Mouse (Mus musculus): Measurements from ENCODE around the gene Mospd3. TPM values are rescaled to one million over a fixed set of nuclear protein-coding genes. Genes with fewer than 3 reads are reported as not detected.
"Not testable (repeated sequence)": the region's sequence is repeated elsewhere in the genome, so short reads cannot be mapped to it uniquely, and the experiment has no call there.

The Mospd3 gene
- polyA plus RNA-seq, 1 experiment, result 29.1 TPM

- peak overlapping the region; percentile 74 for H3K4me3 ChIP-seq (replicated peaks; ENCODE audit: control insufficient read depth, low read depth, low read length)
- peaks cover 4% of the 10 kb centered on the region for H3K4me1 ChIP-seq (ENCODE audit: control insufficient read depth, insufficient read depth, low read length)
- under 1% methylated on average over 23 of the region's 23 CpGs for WGBS
- H3K27ac ChIP-seq (ENCODE audit: control insufficient read depth, insufficient read depth, low read depth, low read length, poor library complexity), result peak overlapping the region; percentile 98
- TF ChIP-seq POLR2A (IDR thresholded peaks at IDR 0.05; ENCODE audit: borderline replicate concordance, control insufficient read depth, low read depth, low read length) (peak; percentile 9; the same call in 1 of the 2 replicates), CTCF (IDR thresholded peaks at IDR 0.05; ENCODE audit: control insufficient read depth, insufficient read depth, low read length) (no peak; the same call in 1 of the 2 replicates)
Measured at GRCm38 (mm10) chr5:137629306-137629721, 28.5 kb upstream of the Mospd3 start.

GRCm38 (mm10) chr5:137628498-137629305 is 27.8 kb upstream of the Mospd3 start, which contains the start of the genes Fbxo24, Lrch4 and Gm20605:
Gene Fbxo24 (minus strand): TSS chr5:137629002.
Gene Lrch4 (plus strand): TSS chr5:137629121.
Gene Gm20605 (plus strand): TSS chr5:137629175.
- TF ChIP-seq POLR2A (IDR thresholded peaks at IDR 0.05; ENCODE audit: borderline replicate concordance, control insufficient read depth, low read depth, low read length), result peak; percentile 99
- no peak for TF ChIP-seq CTCF (IDR thresholded peaks at IDR 0.05; ENCODE audit: control insufficient read depth, insufficient read depth, low read length)
- under 1% methylated on average over 46 of the region's 46 CpGs for WGBS
- peak within 1 kb of the TSS; percentile 98 for H3K27ac ChIP-seq (ENCODE audit: control insufficient read depth, insufficient read depth, low read depth, low read length, poor library complexity)
- peaks cover 4% of the 10 kb centered on the region for H3K4me1 ChIP-seq (ENCODE audit: control insufficient read depth, insufficient read depth, low read length)
- peak within 1 kb of the TSS; percentile 77 for H3K4me3 ChIP-seq (replicated peaks; ENCODE audit: control insufficient read depth, low read depth, low read length)

- Histone ChIP-seq H3K4me1 (ENCODE audit: control insufficient read depth, insufficient read depth, low read length) (peaks cover 4% of the 10 kb centered on the region), H3K27ac (ENCODE audit: control insufficient read depth, insufficient read depth, low read depth, low read length, poor library complexity) (peak overlapping the region; percentile 80), H3K4me3 (replicated peaks; ENCODE audit: control insufficient read depth, low read depth, low read length) (peak overlapping the region; percentile 77)
- 1% methylated on average over 9 of the region's 9 CpGs for WGBS
- TF ChIP-seq POLR2A (IDR thresholded peaks at IDR 0.05; ENCODE audit: borderline replicate concordance, control insufficient read depth, low read depth, low read length), result no peak
- no peak for TF ChIP-seq CTCF (IDR thresholded peaks at IDR 0.05; ENCODE audit: control insufficient read depth, insufficient read depth, low read length)
Measured at GRCm38 (mm10) chr5:137627991-137628390, 27.1 kb upstream of the Mospd3 start.

- TF ChIP-seq CTCF (IDR thresholded peaks at IDR 0.05; ENCODE audit: control insufficient read depth, insufficient read depth, low read length) (no peak), POLR2A (IDR thresholded peaks at IDR 0.05; ENCODE audit: borderline replicate concordance, control insufficient read depth, low read depth, low read length) (no peak)
- peak overlapping the region; percentile 82 for H3K27ac ChIP-seq (ENCODE audit: control insufficient read depth, insufficient read depth, low read depth, low read length, poor library complexity)
- H3K4me3 ChIP-seq (replicated peaks; ENCODE audit: control insufficient read depth, low read depth, low read length), result peak overlapping the region; percentile 39
- 22% methylated on average over 11 of the region's 11 CpGs for WGBS
- peaks cover 3% of the 10 kb centered on the region for H3K4me1 ChIP-seq (ENCODE audit: control insufficient read depth, insufficient read depth, low read length)
Measured at GRCm38 (mm10) chr5:137623937-137624530, 23.2 kb upstream of the Mospd3 start.

GRCm38 (mm10) chr5:137615347-137615746 is 14.5 kb upstream of the Mospd3 start:
- no peak overlapping the region for H3K4me3 ChIP-seq (replicated peaks; ENCODE audit: control insufficient read depth, low read depth, low read length)
- peaks cover 2% of the 10 kb centered on the region; the same call in 1 of the 2 replicates for H3K4me1 ChIP-seq (ENCODE audit: control insufficient read depth, insufficient read depth, low read length)
- 77% methylated on average over 7 of the region's 7 CpGs for WGBS
- no peak overlapping the region for H3K27ac ChIP-seq (ENCODE audit: control insufficient read depth, insufficient read depth, low read depth, low read length, poor library complexity)
- no peak for TF ChIP-seq CTCF (IDR thresholded peaks at IDR 0.05; ENCODE audit: control insufficient read depth, insufficient read depth, low read length)
- TF ChIP-seq POLR2A (IDR thresholded peaks at IDR 0.05; ENCODE audit: borderline replicate concordance, control insufficient read depth, low read depth, low read length), result no peak

GRCm38 (mm10) chr5:137614921-137615320 is 14.1 kb upstream of the Mospd3 start:
- H3K4me3 ChIP-seq (replicated peaks; ENCODE audit: control insufficient read depth, low read depth, low read length); H3K4me1 ChIP-seq (ENCODE audit: control insufficient read depth, insufficient read depth, low read length); H3K27ac ChIP-seq (ENCODE audit: control insufficient read depth, insufficient read depth, low read depth, low read length, poor library complexity): not testable (repeated sequence)
- WGBS, result 83% methylated on average over 2 of the region's 2 CpGs

- Histone ChIP-seq H3K4me1 (ENCODE audit: control insufficient read depth, insufficient read depth, low read length) (peaks cover 2% of the 10 kb centered on the region; the same call in 1 of the 2 replicates), H3K4me3 (replicated peaks; ENCODE audit: control insufficient read depth, low read depth, low read length) (no peak within 1 kb of the TSS), H3K27ac (ENCODE audit: control insufficient read depth, insufficient read depth, low read depth, low read length, poor library complexity) (no peak within 1 kb of the TSS)
- 82% methylated on average over 11 of the region's 11 CpGs for WGBS
- no peak for TF ChIP-seq POLR2A (IDR thresholded peaks at IDR 0.05; ENCODE audit: borderline replicate concordance, control insufficient read depth, low read depth, low read length)
- no peak for TF ChIP-seq CTCF (IDR thresholded peaks at IDR 0.05; ENCODE audit: control insufficient read depth, insufficient read depth, low read length)
Measured at GRCm38 (mm10) chr5:137613550-137613949, 12.7 kb upstream of the Mospd3 start, which contains the start of gene Pcolce. Gene Pcolce (minus strand): TSS chr5:137613784.

GRCm38 (mm10) chr5:137613076-137613475 is 12.2 kb upstream of the Mospd3 start:
- Histone ChIP-seq H3K27ac (ENCODE audit: control insufficient read depth, insufficient read depth, low read depth, low read length, poor library complexity) (no peak overlapping the region), H3K4me3 (replicated peaks; ENCODE audit: control insufficient read depth, low read depth, low read length) (no peak overlapping the region), H3K4me1 (ENCODE audit: control insufficient read depth, insufficient read depth, low read length) (peaks cover 2% of the 10 kb centered on the region; the same call in 1 of the 2 replicates)
- TF ChIP-seq CTCF (IDR thresholded peaks at IDR 0.05; ENCODE audit: control insufficient read depth, insufficient read depth, low read length), result no peak
- no peak for TF ChIP-seq POLR2A (IDR thresholded peaks at IDR 0.05; ENCODE audit: borderline replicate concordance, control insufficient read depth, low read depth, low read length)
- WGBS, result 83% methylated on average over 5 of the region's 5 CpGs
